Mouse (Mus musculus) left cerebral cortex, postnatal 4 days (tissue): ENCODE measurements around the gene Map2k2. TPM values are rescaled to one million over a fixed set of nuclear protein-coding genes. Genes with fewer than 3 reads are reported as not detected.
"Not testable (repeated sequence)": the region's sequence is repeated elsewhere in the genome, so short reads cannot be mapped to it uniquely, and the experiment has no call there.

Source experiments
- DNase-seq: peaks from one replicate; pipeline ENCODE4 v3.0.0-alpha.2; 2022
- intact Hi-C: fragments of 180-260 bp; cut with DNase I; formaldehyde crosslinking; loops from one replicate; pipeline ENCODE4 v1.15.1; 2025
- microRNA-seq: library from miRNA; unstranded; fragments of <30 nt; microRNA quantifications from one replicate; pipeline ENCODE4 v1.2.0, GENCODE M21; 2022
- total RNA-seq, 2 experiments: library from RNA; stranded (reverse); gene quantifications; 2 replicates each; pipeline ENCODE4 v1.2.3; 2021

Gene Map2k2
- total RNA-seq, 2 experiments from 2014 or later, result 153 to 167 TPM

DNA sequence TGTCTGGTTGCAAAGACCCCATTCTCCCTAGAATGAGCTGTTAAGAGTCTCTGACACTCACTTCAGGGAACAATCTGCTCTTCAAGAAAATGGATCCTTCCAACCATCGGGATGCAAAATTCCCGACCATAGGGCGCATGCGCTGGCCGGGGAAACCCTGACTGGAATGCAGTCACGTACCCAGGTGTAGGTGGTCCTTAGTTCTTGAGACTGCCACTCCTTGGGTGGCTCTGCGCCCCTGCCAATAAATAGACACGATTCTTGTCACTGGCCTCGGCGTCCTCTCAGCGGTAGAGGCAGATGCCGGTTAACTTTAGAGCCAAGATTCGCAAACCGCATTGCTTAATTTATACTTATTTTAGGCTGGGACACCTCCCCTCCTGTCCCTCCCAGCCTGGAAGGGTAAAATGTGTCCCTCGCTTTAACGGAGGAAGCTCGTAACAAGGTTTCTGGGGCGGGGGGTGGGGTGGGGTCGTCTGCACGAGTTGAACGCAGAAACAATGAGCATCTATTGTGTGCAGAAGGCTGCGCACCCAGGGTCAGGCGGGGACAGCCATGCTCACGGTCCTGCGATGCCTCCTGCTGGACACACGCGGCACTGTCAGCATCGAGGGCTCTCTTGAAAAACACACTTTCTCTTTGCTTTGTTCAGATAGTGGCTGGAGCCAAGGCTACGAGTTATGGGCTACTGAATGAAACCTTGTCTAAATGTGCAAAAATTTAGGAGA, 69.1 kb downstream of the Map2k2 start:
- intact Hi-C loops, result no loop called here

GRCm38 (mm10) chr10:81175345-81175701, 69.6 kb downstream of the Map2k2 start:
- DNase-seq, result peak; percentile 61
- intact Hi-C loops, result not testable (repeated sequence)

More for the DNA sequence above, 69.1 kb downstream of the Map2k2 start:
- peak; percentile 91 for DNase-seq

DNA sequence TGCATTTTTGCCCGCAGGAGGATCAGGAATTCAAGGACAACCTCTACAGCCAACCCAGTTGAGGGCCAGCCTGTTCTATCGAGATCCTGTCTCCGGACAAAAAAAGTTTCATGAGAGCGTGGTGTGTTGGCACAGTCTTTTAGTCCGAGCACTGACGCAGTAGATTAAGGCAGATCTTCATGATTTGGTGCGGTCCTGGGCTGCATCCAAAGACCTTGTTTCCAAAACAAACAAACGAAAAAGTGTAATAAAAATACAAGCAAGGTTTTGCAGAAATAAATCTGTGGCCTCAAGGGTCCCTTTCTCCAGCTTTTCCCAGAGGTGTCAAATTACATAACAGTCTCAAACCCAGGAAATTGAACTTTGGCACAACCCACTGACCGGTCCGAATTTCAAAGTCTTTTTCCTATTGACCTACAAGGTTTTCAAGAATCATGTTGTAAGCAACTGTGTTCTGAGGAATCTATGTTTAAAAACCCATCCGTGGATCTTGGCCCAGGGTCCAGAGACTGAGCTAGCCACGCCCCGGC, 70.3 kb downstream of the Map2k2 start:
- no peak for DNase-seq
- intact Hi-C loops, result no loop called here

DNA sequence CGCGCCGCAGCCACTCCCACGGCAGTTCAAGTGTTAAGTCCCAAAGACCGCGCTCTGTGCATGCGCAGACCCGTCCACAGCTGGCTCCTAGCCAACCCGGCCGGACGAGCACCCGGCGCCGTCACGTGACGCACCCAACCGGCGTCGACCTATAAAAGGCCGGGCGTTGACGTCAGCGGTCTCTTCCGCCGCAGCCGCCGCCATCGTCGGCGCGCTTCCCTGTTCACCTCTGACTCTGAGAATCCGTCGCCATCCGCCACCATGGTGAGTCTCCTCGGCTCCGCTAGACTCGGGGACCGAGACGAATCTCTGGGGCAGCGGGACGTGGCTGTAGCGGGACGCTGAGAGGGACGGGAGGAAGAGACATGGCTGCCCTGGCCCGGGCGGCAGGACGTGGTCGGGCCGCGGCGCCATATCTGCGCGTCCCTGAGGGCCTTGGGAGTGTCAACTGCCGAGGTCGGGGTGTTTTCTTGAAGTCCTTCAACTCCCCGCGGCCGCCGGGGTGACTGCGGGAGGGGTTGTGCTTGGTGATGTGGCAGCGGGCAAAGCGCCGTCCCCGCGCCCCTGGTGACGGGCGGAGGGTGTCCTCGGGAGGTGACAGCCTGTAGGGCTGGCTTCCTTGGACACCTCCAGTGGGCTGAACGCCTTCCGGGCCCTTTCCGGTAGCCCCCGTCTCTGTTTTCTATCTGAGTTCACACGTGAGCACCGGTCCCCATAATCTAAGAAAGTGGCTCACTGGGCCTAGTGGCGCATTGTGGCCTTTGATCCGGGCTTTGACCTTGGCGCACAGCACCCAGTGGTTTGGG, 71.0 kb downstream of the Map2k2 start, which contains the start of gene Eef2:
Eef2 (plus strand) TSS at position 166 of the 806 bp plus-strand sequence.
- DNase-seq, result peak; percentile 100
- intact Hi-C loops, result no loop called here

- DNase-seq, result peak; percentile 49
- intact Hi-C loops, result no loop called here
Measured at GRCm38 (mm10) chr10:81177491-81177925, 71.8 kb downstream of the Map2k2 start.

- intact Hi-C loops, result no loop called here
- no peak for DNase-seq
Measured at GRCm38 (mm10) chr10:81177958-81178712, 72.4 kb downstream of the Map2k2 start.

DNA sequence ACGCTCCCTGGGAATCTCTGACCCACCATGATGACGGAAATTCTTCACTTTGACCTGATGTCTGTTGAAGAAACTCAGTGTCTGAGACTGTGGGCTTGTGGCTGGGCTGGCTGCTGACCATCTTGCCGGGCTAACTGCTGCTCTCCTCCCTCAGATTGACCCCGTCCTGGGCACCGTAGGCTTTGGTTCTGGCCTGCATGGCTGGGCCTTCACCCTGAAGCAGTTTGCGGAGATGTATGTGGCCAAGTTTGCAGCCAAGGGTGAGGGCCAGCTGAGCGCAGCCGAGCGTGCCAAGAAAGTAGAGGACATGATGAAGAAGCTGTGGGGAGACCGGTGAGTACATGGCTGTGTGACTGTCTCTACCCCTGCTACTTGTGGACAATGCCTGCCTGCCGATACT, 73.2 kb downstream of the Map2k2 start:
- intact Hi-C loops, result no loop called here
- DNase-seq, result no peak

GRCm38 (mm10) chr10:81179451-81180342, 74.0 kb downstream of the Map2k2 start:
- DNase-seq, result no peak
- intact Hi-C loops, result no loop called here

GRCm38 (mm10) chr10:81180946-81181345, 75.2 kb downstream of the Map2k2 start:
- DNase-seq, result no peak
- intact Hi-C loops, result no loop called here

DNA sequence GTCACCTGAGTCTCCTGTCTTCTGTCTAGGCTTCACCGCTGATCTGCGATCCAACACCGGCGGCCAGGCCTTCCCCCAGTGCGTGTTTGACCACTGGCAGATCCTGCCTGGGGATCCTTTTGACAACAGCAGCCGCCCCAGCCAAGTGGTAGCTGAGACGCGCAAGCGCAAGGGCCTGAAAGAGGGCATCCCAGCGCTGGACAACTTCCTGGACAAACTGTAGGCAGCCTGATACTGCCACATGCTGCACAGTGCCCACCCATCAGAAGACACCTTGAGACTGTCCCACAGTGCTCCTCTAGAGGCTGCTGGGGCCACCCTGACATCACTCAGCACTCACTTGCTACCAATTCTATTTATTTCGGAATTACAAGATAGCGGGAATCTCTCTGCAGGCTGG, 76.1 kb downstream of the Map2k2 start:
- not testable (repeated sequence) for DNase-seq

GRCm38 (mm10) chr10:81182336-81183333, 76.9 kb downstream of the Map2k2 start, which contains the start of gene Dapk3:
Gene Dapk3 (plus strand): TSS chr10:81183005.
- peak; percentile 97 for DNase-seq
- intact Hi-C loops, result no loop called here

More for the DNA sequence above, 76.1 kb downstream of the Map2k2 start:
- intact Hi-C loops, result not testable (repeated sequence)

Small RNA genes within 50 kb of the gene (microRNA-seq; reads per million reads assigned to microRNA genes)
- gene Mir5615-1 (not detected), gene Mir5615-2 (not detected)

Other genes starting within 250 kb of the Map2k2 start
- gene Tmprss9, start 234.1 kb upstream of the Map2k2 start, total RNA-seq, result under 1 TPM; 0.12 to 0.42 TPM
- 100 to 1,000 TPM; 147 TPM for gene Timm13, start 204.9 kb upstream of the Map2k2 start, total RNA-seq
- 10 to 100 TPM; 28.5 to 35.7 TPM for gene Lmnb2, start 187.7 kb upstream of the Map2k2 start, total RNA-seq
- gene Gadd45b, start 175.8 kb upstream of the Map2k2 start, total RNA-seq, result 1 to 10 TPM; 5.3 to 6.2 TPM
- gene Gng7, start 91.0 kb upstream of the Map2k2 start, total RNA-seq, result 100 to 1,000 TPM in 1 of 2 experiments, 10 to 100 TPM in 1; 96.7 to 106 TPM
- 100 to 1,000 TPM; 104 to 111 TPM for gene Diras1, start 80.3 kb upstream of the Map2k2 start, total RNA-seq
- 10 to 100 TPM; 57.8 to 59.8 TPM for gene Slc39a3, start 68.5 kb upstream of the Map2k2 start, total RNA-seq
- 100 to 1,000 TPM; 193 to 199 TPM for gene Sgta, start 45.7 kb upstream of the Map2k2 start, total RNA-seq
- gene Thop1, start 35.9 kb upstream of the Map2k2 start, total RNA-seq, result 10 to 100 TPM; 53.6 to 56.5 TPM
- gene Creb3l3, start 7.0 kb upstream of the Map2k2 start, total RNA-seq, result under 1 TPM; 0.22 to 0.60 TPM
- 10 to 100 TPM; 23.3 to 24.7 TPM for gene Zbtb7a, start 29.3 kb downstream of the Map2k2 start, total RNA-seq
- 10 to 100 TPM; 29.6 to 30.4 TPM for gene Pias4, start 62.0 kb downstream of the Map2k2 start, total RNA-seq
- 1,000 to 10,000 TPM; 1,312 to 1,322 TPM for gene Eef2, start 70.7 kb downstream of the Map2k2 start, total RNA-seq
- gene Dapk3, start 77.1 kb downstream of the Map2k2 start, total RNA-seq, result 10 to 100 TPM; 62.7 to 62.9 TPM
- not detected for gene 4930442H23Rik, start 77.9 kb downstream of the Map2k2 start, total RNA-seq
- gene Nmrk2, start 96.1 kb downstream of the Map2k2 start, total RNA-seq, result under 1 TPM in 1 of 2 experiments, not detected in 1; 0.44 TPM
- 100 to 1,000 TPM; 195 to 206 TPM for gene Atcay, start 124.9 kb downstream of the Map2k2 start, total RNA-seq
- gene Zfr2, start 127.2 kb downstream of the Map2k2 start, total RNA-seq, result 10 to 100 TPM; 65.2 to 66.0 TPM
- gene Matk, start 147.0 kb downstream of the Map2k2 start, total RNA-seq, result 100 to 1,000 TPM; 132 to 140 TPM
- 10 to 100 TPM; 41.9 to 50.6 TPM for gene Mrpl54, start 161.0 kb downstream of the Map2k2 start, total RNA-seq
- gene Apba3, start 161.0 kb downstream of the Map2k2 start, total RNA-seq, result 10 to 100 TPM; 22.6 to 28.2 TPM
- gene Tjp3, start 185.7 kb downstream of the Map2k2 start, total RNA-seq, result 1 to 10 TPM; 5.4 to 6.1 TPM
- 100 to 1,000 TPM; 295 to 304 TPM for gene Pip5k1c, start 187.0 kb downstream of the Map2k2 start, total RNA-seq
- gene Cactin, start 215.2 kb downstream of the Map2k2 start, total RNA-seq, result 10 to 100 TPM; 26.5 to 26.9 TPM
- 1 to 10 TPM; 1.6 to 2.0 TPM for gene Tbxa2r, start 222.8 kb downstream of the Map2k2 start, total RNA-seq
- under 1 TPM; 0.12 to 0.28 TPM for gene Gipc3, start 237.4 kb downstream of the Map2k2 start, total RNA-seq
- 10 to 100 TPM; 23.5 to 26.8 TPM for gene Hmg20b, start 244.6 kb downstream of the Map2k2 start, total RNA-seq